ENCODE assay signal across 15 mouse cellular contexts in the genomic region with DNA sequence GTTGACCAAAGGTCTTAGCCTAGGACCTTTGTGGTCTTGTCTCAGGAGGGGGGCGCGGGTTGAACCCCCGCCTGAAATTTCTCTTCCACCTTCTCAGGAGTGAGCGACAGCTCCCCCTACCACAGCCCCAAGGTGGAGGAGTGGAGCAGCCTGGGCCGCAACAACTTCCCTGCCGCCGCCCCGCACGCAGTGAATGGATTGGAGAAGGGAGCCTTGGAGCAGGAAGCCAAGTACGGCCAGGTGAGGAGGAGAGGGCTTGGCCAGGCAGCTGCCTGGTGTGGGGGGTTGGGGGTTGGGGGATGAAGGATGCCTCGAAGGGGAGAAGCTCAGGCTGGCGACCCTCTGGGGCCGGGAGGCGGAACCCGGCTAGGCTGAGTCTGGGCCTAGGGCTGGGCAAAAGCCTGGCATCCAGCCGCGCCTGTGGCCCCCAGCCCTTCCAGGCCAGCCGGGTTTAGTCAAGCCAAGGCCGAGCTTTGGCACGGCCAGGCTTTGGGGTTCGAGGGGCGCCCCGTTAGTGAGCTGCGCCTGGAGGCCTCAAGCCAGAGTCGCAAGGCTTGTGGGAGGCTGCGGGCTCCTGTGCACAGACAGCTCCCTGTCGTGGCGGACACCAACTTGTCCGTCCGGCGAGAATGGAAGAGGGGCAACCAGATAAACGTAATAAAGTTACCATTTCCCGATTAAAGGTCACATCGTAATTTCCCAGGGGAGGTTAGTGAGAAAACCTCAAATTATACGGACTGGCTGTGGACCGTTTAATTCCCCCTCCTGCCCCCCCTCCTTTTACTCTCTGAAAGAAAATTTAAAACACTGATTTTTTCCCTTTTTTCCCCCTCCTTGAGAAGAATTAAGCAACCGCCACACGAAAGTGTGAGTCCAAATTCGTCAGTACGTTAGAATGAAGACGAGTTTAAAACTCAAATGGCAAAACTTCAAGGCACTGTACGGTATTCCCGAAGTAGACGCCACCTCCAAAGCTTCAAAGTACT. TPM values are rescaled to one million over a fixed set of nuclear protein-coding genes. Genes with fewer than 3 reads are reported as not detected.
DNase-seq lines count a peak whose midpoint lies in the region; ATAC-seq and TF ChIP-seq lines count a peak whose summit lies in the region.
"Had no signal": no experiment of that assay in that cellular context is flagged by ENCODE, and none has a peak within 500 bp of the region (broad histone marks: within the 10 kb centered on the region; RNA-seq: fewer than 3 reads in every experiment).

No protein-coding gene starts in this region.

- no peaks in the 10 kb centered on the region for H3K9me3 ChIP-seq in lung, embryonic 14.5 days (ENCODE audit: low read depth, low read length)
- no peaks in the 10 kb centered on the region for H3K9me3 ChIP-seq in hindbrain, embryonic 15.5 days
- no peaks in the 10 kb centered on the region for H3K9me3 ChIP-seq in neural tube, embryonic 13.5 days
- H3K9me3 ChIP-seq: intestine, embryonic 15.5 days had no signal

- ATAC-seq in lung, embryonic 14.5 days (ENCODE audit: insufficient read depth): no peak
- ATAC-seq in hindbrain, embryonic 15.5 days (ENCODE audit: low FRiP score, low read depth): 0 out of 2 replicates have a peak, but pooled peaks have one; percentile 16
- ATAC-seq in neural tube, embryonic 13.5 days (ENCODE audit: low read depth): no peak
- ATAC-seq: intestine, embryonic 15.5 days had no signal

- DNase-seq in cerebellum, postnatal 10 days: peak; percentile 18 to 28
- no peak for DNase-seq in cerebellum, adult 18-20 months
- peak; percentile 8 for DNase-seq in lung, embryonic 14.5 days
- no peak for DNase-seq in lung, postnatal 14 days
- no peak for DNase-seq in spleen, adult 18-20 months
- no peak for DNase-seq in gastrocnemius, adult 8-10 months (ENCODE audit: low spot score in 2 of 2)
- DNase-seq: adrenal gland, postnatal 14 days; cerebellum, adult 8-10 months; liver; right cerebral cortex, postnatal 25 days; thymus, adult 2 months had no signal

- H3K4me2 ChIP-seq in lung, embryonic 14.5 days: no peak overlapping the region
- no peak overlapping the region for H3K4me2 ChIP-seq in hindbrain, embryonic 15.5 days
- H3K4me2 ChIP-seq in neural tube, embryonic 13.5 days: peak overlapping the region; percentile 35
- H3K4me2 ChIP-seq: intestine, embryonic 15.5 days had no signal

- H3K27ac ChIP-seq in lung, embryonic 14.5 days (ENCODE audit: low read depth): no peak overlapping the region
- no peak overlapping the region for H3K27ac ChIP-seq in hindbrain, embryonic 15.5 days (replicated peaks)
- no peak overlapping the region for H3K27ac ChIP-seq in neural tube, embryonic 13.5 days (replicated peaks)
- H3K27ac ChIP-seq: intestine, embryonic 15.5 days had no signal

- H3K4me1 ChIP-seq in lung, embryonic 14.5 days (ENCODE audit: insufficient read depth): 0 out of 2 replicates have a peak, but pooled peaks cover 5% of the 10 kb centered on the region
- H3K4me1 ChIP-seq in hindbrain, embryonic 15.5 days (replicated peaks): peaks cover 20% of the 10 kb centered on the region
- H3K4me1 ChIP-seq in neural tube, embryonic 13.5 days (replicated peaks): peaks cover 19% of the 10 kb centered on the region

- WGBS in lung, embryonic 14.5 days: 13% methylated on average over 44 of the region's 44 CpGs
- WGBS in hindbrain, embryonic 15.5 days: 3% methylated on average over 43 of the region's 44 CpGs
- WGBS in neural tube, embryonic 13.5 days: 3% methylated on average over 44 of the region's 44 CpGs

- H3K27me3 ChIP-seq in lung, embryonic 14.5 days (ENCODE audit: insufficient read depth, low read length): peaks cover 78% of the 10 kb centered on the region
- peaks cover 81% of the 10 kb centered on the region for H3K27me3 ChIP-seq in hindbrain, embryonic 15.5 days
- H3K27me3 ChIP-seq in neural tube, embryonic 13.5 days: peaks cover 91% of the 10 kb centered on the region

- H3K4me3 ChIP-seq in lung, embryonic 14.5 days (ENCODE audit: low read depth, low read length): no peak overlapping the region
- no peak overlapping the region for H3K4me3 ChIP-seq in hindbrain, embryonic 15.5 days
- peak overlapping the region; percentile 11; the same call in 1 of the 2 replicates for H3K4me3 ChIP-seq in neural tube, embryonic 13.5 days
- H3K4me3 ChIP-seq: intestine, embryonic 15.5 days had no signal

- no peak for TF ChIP-seq CTCF in lung, embryonic 14.5 days (IDR thresholded peaks at IDR 0.05; ENCODE audit: low read depth)

- no peak overlapping the region for H3K9ac ChIP-seq in lung, embryonic 14.5 days
- H3K9ac ChIP-seq in hindbrain, embryonic 15.5 days: no peak overlapping the region
- H3K9ac ChIP-seq in neural tube, embryonic 13.5 days: 0 out of 2 replicates have a peak overlapping the region, but pooled peaks have one; percentile 49
- H3K9ac ChIP-seq: intestine, embryonic 15.5 days had no signal

- no peaks in the 10 kb centered on the region for H3K36me3 ChIP-seq in lung, embryonic 14.5 days (ENCODE audit: insufficient read depth)
- H3K36me3 ChIP-seq in hindbrain, embryonic 15.5 days: no peaks in the 10 kb centered on the region
- H3K36me3 ChIP-seq in neural tube, embryonic 13.5 days: no peaks in the 10 kb centered on the region
- H3K36me3 ChIP-seq: intestine, embryonic 15.5 days had no signal

RNA-seq across cellular contexts. Expression of a gene that starts 8.6 kb away (rescaled TPM):
- polyA plus RNA-seq in lung, embryonic 14.5 days (2014; fragmentation: Nextera tagmentation; extraction: Ambion mirVana): 0.09 and 0.25 TPM in 2 replicates
- polyA plus RNA-seq in hindbrain, embryonic 15.5 days (2015; fragmentation: Nextera tagmentation; extraction: Ambion mirVana): not detected in 2 replicates
- 0.56 and 2.2 TPM in 2 replicates for polyA plus RNA-seq in neural tube, embryonic 13.5 days (2015; fragmentation: Nextera tagmentation; extraction: Ambion mirVana)
- under 1 TPM in 1 of 4 experiments, not detected in 3; 0.15 TPM for total RNA-seq in gastrocnemius, adult 8-10 months (2022)
- polyA plus RNA-seq: gonadal fat pad, adult 2 months; intestine, embryonic 15.5 days had no signal

Comparison
In these comparisons a context has a peak if more than half of its experiments do, and no peak if none do; other contexts are left out.
1. DNase-seq: peak in cerebellum, postnatal 10 days (2 of 2) and lung, embryonic 14.5 days (single experiment); none in cerebellum, adult 18-20 months (0 of 2), lung, postnatal 14 days (single experiment), spleen, adult 18-20 months (0 of 2) and gastrocnemius, adult 8-10 months (0 of 2).